Comparison of ENCODE assay signal across 30 mouse cellular contexts in genomic region chr4:117570964-117571363, GRCm38 (mm10). TPM values are rescaled to one million over a fixed set of nuclear protein-coding genes. Genes with fewer than 3 reads are reported as not detected.
DNase-seq lines count a peak whose midpoint lies in the region; ATAC-seq lines count a peak whose summit lies in the region.
"Had no signal": no experiment of that assay in that cellular context is flagged by ENCODE, and none has a peak within 500 bp of the region (broad histone marks: within the 10 kb centered on the region; RNA-seq: fewer than 3 reads in every experiment).

No protein-coding gene starts in this region.

- H3K36me3 ChIP-seq in heart, embryonic 11.5 days (ENCODE audit: control insufficient read depth, insufficient read depth, low read length): 0 out of 2 replicates have a peak, but pooled peaks cover 5% of the 10 kb centered on the region
- H3K36me3 ChIP-seq in heart, embryonic 12.5 days: peaks cover 18% of the 10 kb centered on the region
- H3K36me3 ChIP-seq: stomach, embryonic 15.5 days had no signal

- no peak overlapping the region for H3K4me3 ChIP-seq in heart, embryonic 11.5 days (ENCODE audit: low read depth, low read length)
- no peak overlapping the region for H3K4me3 ChIP-seq in heart, embryonic 12.5 days
- H3K4me3 ChIP-seq: forebrain, embryonic 13.5 days; kidney, embryonic 15.5 days; limb, embryonic 12.5 days; neural tube, embryonic 12.5 days; stomach, embryonic 15.5 days had no signal

- H3K4me1 ChIP-seq in heart, embryonic 11.5 days (ENCODE audit: control insufficient read depth, insufficient read depth, low read length): peaks cover 6% of the 10 kb centered on the region; the same call in 1 of the 2 replicates
- peaks cover 28% of the 10 kb centered on the region for H3K4me1 ChIP-seq in heart, embryonic 12.5 days (replicated peaks)
- H3K4me1 ChIP-seq: forebrain, embryonic 13.5 days; kidney, embryonic 15.5 days; stomach, embryonic 15.5 days had no signal

- no peak overlapping the region for H3K4me2 ChIP-seq in heart, embryonic 11.5 days
- H3K4me2 ChIP-seq in heart, embryonic 12.5 days: no peak overlapping the region
- H3K4me2 ChIP-seq: forebrain, embryonic 13.5 days; kidney, embryonic 15.5 days; limb, embryonic 12.5 days; liver, embryonic 11.5 days; midbrain, embryonic 11.5 days; neural tube, embryonic 12.5 days; stomach, embryonic 15.5 days had no signal

- no peaks in the 10 kb centered on the region for H3K9me3 ChIP-seq in heart, embryonic 11.5 days (replicated peaks; ENCODE audit: control insufficient read depth, low read length)
- no peaks in the 10 kb centered on the region for H3K9me3 ChIP-seq in heart, embryonic 12.5 days (replicated peaks)
- H3K9me3 ChIP-seq: forebrain, embryonic 13.5 days; G1E; kidney, embryonic 15.5 days; limb, embryonic 12.5 days; neural tube, embryonic 12.5 days; stomach, embryonic 15.5 days had no signal

- 67% methylated on average over 5 of the region's 5 CpGs for WGBS in heart, embryonic 11.5 days (ENCODE audit: insufficient replicate concordance)
- 59% methylated on average over 5 of the region's 5 CpGs for WGBS in heart, embryonic 12.5 days

- H3K27ac ChIP-seq in heart, embryonic 11.5 days (ENCODE audit: low read depth, low read length): no peak overlapping the region
- H3K27ac ChIP-seq in heart, embryonic 12.5 days (ENCODE audit: poor library complexity, severe bottlenecking): no peak overlapping the region
- H3K27ac ChIP-seq: forebrain, embryonic 13.5 days; hindbrain, postnatal 0 days; kidney, embryonic 15.5 days; limb, embryonic 12.5 days; macrophage; neural tube, embryonic 12.5 days; stomach, embryonic 15.5 days had no signal

- DNase-seq in heart, adult 18-20 months: peak; percentile 28 to 59
- peak; percentile 66 for DNase-seq in adipocyte (ENCODE audit: low spot score)
- peak; percentile 24 to 29 for DNase-seq in heart, postnatal 10 days
- DNase-seq in natural killer cell, adult 2 months (ENCODE audit: low spot score in 2 of 2): no peak
- no peak for DNase-seq in right cerebral cortex, adult 2 months (ENCODE audit: low spot score in 2 of 2)
- DNase-seq: adrenal gland, adult 2 months; cerebellum, adult 11-12 months; cerebellum, postnatal 14 days; embryo, embryonic 11 days; kidney, postnatal 36 days; liver, postnatal 0 days; retina, postnatal 1 day; right cerebral cortex, postnatal 4 days; thymus, postnatal 25 days had no signal

- intact Hi-C loops in heart, postnatal 10 days (cut with DNase I): no loop called here

- H3K9ac ChIP-seq in heart, embryonic 11.5 days (ENCODE audit: low read depth, low read length): no peak overlapping the region
- H3K9ac ChIP-seq in heart, embryonic 12.5 days: no peak overlapping the region
- H3K9ac ChIP-seq: forebrain, embryonic 13.5 days; kidney, embryonic 15.5 days; limb, embryonic 12.5 days; liver, postnatal 0 days; neural tube, embryonic 12.5 days; stomach, embryonic 15.5 days had no signal

- ATAC-seq in heart, embryonic 11.5 days (replicated peaks; ENCODE audit: insufficient number of reproducible peaks, low FRiP score, low TSS enrichment): no peak
- ATAC-seq in heart, embryonic 12.5 days (ENCODE audit: insufficient number of reproducible peaks, low FRiP score): peak; percentile 72
- ATAC-seq: forebrain, embryonic 13.5 days; hindbrain, postnatal 0 days; intestine, embryonic 16.5 days; liver, postnatal 0 days; lung, postnatal 0 days; Patski had no signal

- no peaks in the 10 kb centered on the region for H3K27me3 ChIP-seq in heart, embryonic 11.5 days (ENCODE audit: control insufficient read depth, insufficient read depth, low read length)
- H3K27me3 ChIP-seq in heart, embryonic 12.5 days (replicated peaks): no peaks in the 10 kb centered on the region
- H3K27me3 ChIP-seq: CH12.LX; forebrain, embryonic 13.5 days; kidney, embryonic 15.5 days; limb, embryonic 12.5 days; neural tube, embryonic 12.5 days; Patski; stomach, embryonic 15.5 days had no signal

RNA-seq across cellular contexts. Expression of gene Eri3, which starts 20.8 kb away (rescaled TPM):
- 10 to 100 TPM; 76.4 to 90.5 TPM for total RNA-seq in heart, adult 18-20 months (2021)
- polyA plus RNA-seq in heart, embryonic 11.5 days (2014; fragmentation: Nextera tagmentation; extraction: Ambion mirVana): 98.9 and 102 TPM in 2 replicates
- polyA plus RNA-seq in heart, embryonic 12.5 days (2016; fragmentation: Nextera tagmentation; extraction: Ambion mirVana): 116 and 119 TPM in 2 replicates
- total RNA-seq in heart, postnatal 10 days (2021): 10 to 100 TPM; 75.4 to 92.8 TPM

Comparison
In these comparisons a context has a peak if more than half of its experiments do, and no peak if none do; other contexts are left out.
1. DNase-seq: peak in heart, adult 18-20 months (2 of 2), adipocyte (single experiment) and heart, postnatal 10 days (2 of 2); none in natural killer cell, adult 2 months (0 of 2) and right cerebral cortex, adult 2 months (0 of 2).